Mouse (Mus musculus): Measurements from ENCODE around the gene Pknox2. TPM values are rescaled to one million over a fixed set of nuclear protein-coding genes. Genes with fewer than 3 reads are reported as not detected.
A peak's percentile ranks its signal among the peaks of the same experiment; 100 is the strongest.

The Pknox2 gene
- polyA plus RNA-seq, 1 experiment from 2014 or later = 27.1 TPM

DNA sequence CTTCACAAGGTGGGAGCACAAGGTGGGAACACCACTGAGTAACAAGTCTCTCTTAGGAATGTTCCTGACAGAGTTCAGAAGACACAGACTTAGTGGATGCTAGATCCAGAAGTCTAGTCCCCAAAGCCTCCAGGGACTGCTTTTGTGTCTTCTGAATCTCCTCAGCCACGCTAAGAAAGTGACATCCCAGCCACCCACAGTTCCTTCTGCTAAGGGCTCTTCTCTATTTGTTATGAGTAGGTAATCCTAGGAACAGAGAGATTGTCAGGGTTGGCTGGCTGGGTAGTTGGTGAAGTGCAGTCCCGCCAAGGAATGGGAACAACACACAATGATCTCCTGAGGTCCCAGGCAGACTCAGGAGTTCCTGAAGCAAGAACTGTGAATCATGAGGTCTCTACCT lies 85.6 kb downstream of the Pknox2 start:
- no peak overlapping the region for H3K4me2 ChIP-seq
- no peak overlapping the region for H3K4me3 ChIP-seq (replicated peaks)
- H3K9me3 ChIP-seq = no peaks in the 10 kb centered on the region
- no peak overlapping the region for H3K9ac ChIP-seq
- ATAC-seq (ENCODE audit: low FRiP score) = no peak
- H3K36me3 ChIP-seq (replicated peaks) = no peaks in the 10 kb centered on the region
- H3K27me3 ChIP-seq = no peaks in the 10 kb centered on the region
- H3K27ac ChIP-seq = no peak overlapping the region
- WGBS = 64% methylated on average over 2 of the region's 2 CpGs
- H3K4me1 ChIP-seq = peaks cover 31% of the 10 kb centered on the region

DNA sequence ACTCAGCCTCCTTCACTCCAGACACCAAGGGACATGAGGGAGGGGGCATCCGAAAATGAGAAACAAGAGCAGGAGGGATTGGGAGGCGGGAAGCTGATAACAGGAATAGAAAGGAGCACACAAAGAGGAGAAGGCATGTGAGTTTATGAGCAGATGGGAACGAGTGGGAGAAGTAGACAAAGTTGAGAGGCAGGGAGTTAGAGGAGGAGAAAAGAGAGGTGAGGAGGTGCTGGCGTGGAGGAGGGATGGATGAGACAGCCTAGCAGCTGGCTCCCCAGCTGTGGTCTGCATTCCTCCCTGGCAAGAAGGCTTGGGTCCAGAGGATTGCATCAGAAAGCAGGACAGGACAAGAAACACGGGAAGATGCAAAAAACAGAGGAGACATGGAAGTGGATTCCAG lies 92.5 kb downstream of the Pknox2 start:
- no peaks in the 10 kb centered on the region for H3K27me3 ChIP-seq
- ATAC-seq (ENCODE audit: low FRiP score) = no peak
- peaks cover 47% of the 10 kb centered on the region for H3K4me1 ChIP-seq
- H3K4me2 ChIP-seq = peak overlapping the region; percentile 51
- peak overlapping the region; percentile 76 for H3K27ac ChIP-seq
- no peak overlapping the region; the same call in 1 of the 2 replicates for H3K4me3 ChIP-seq (replicated peaks)
- WGBS = 18% methylated on average over 5 of the region's 5 CpGs
- H3K9ac ChIP-seq = no peak overlapping the region; the same call in 1 of the 2 replicates
- no peaks in the 10 kb centered on the region for H3K9me3 ChIP-seq
- H3K36me3 ChIP-seq (replicated peaks) = no peaks in the 10 kb centered on the region

DNA sequence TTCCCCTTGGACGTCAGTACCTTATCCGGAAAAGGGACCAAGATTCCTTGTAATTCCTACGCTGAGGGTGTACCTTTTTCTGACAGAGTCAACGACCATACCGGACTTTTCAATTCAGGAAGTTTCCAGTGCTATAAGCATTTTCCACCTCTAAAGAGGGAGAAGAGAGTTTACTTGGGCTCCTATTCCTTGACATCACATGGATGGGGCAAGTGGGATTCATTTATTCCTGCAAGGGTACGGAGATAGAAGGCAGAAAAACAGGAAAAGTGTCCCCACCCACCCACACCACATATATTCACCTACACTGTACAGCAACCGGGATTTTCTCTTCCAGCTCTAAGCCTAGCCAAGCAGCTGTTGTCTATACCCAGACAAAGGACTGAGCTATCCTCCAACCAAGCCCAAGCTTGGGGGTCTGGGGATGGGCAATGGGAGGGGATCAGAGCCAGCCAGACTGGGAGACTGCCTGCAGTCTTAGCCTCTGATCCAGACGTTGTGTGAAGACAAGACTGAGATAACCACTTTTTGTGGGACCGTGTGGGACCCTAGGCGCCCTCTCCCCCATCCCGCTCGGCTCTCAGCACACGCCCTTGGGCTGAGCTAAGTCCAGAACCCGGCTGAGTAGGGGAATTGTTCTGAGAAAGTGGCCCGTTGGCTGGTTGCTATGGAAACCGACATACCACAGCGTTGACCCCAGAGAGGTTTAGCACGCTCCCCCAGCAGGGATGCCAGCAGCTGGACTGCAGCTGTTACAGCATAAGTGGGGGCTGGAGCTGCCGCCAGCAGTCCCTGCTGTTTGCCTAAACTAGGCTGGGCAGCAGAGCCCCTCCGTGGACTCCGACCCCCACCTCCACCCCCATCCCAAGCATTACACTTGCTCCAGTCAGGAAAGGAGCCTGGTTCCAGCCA lies 93.3 kb downstream of the Pknox2 start:
- no peaks in the 10 kb centered on the region for H3K36me3 ChIP-seq (replicated peaks)
- ATAC-seq (ENCODE audit: low FRiP score) = peak; percentile 86
- H3K27ac ChIP-seq = peak overlapping the region; percentile 76
- peak overlapping the region; percentile 36 for H3K9ac ChIP-seq
- H3K4me2 ChIP-seq = peak overlapping the region; percentile 51
- H3K27me3 ChIP-seq = no peaks in the 10 kb centered on the region
- WGBS = 14% methylated on average over 20 of the region's 21 CpGs
- no peaks in the 10 kb centered on the region for H3K9me3 ChIP-seq
- H3K4me1 ChIP-seq = peaks cover 51% of the 10 kb centered on the region
- peak overlapping the region; percentile 11; the same call in 1 of the 2 replicates for H3K4me3 ChIP-seq (replicated peaks)

DNA sequence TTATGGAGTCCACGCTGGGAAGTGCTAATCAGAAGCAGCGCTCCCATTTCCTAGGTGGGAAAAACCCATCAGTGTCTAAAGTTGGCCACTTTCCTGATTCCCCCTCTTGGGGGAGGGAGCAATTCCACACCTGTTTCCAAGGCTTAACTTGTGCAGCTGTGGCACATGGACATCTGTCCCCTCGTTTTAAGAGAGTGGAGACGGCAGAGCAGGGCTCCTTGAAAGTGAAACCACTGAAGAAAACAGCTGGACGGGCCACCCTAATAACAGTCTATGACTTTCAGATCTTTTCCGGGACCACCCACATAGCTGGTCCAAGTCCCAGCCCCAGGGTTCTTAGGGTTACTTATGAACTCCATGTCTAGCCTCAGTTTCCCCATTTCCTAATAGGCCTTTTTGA lies 94.2 kb downstream of the Pknox2 start:
- Histone ChIP-seq H3K9ac (0 out of 2 replicates have a peak overlapping the region, but pooled peaks have one; percentile 2), H3K4me2 (no peak overlapping the region), H3K36me3 (replicated peaks) (no peaks in the 10 kb centered on the region), H3K4me1 (peaks cover 46% of the 10 kb centered on the region), H3K9me3 (no peaks in the 10 kb centered on the region), H3K4me3 (replicated peaks) (no peak overlapping the region), H3K27ac (peak overlapping the region; percentile 76; the same call in 1 of the 2 replicates), H3K27me3 (no peaks in the 10 kb centered on the region)
- no peak for ATAC-seq (ENCODE audit: low FRiP score)
- WGBS = 39% methylated on average over 6 of the region's 6 CpGs

DNA sequence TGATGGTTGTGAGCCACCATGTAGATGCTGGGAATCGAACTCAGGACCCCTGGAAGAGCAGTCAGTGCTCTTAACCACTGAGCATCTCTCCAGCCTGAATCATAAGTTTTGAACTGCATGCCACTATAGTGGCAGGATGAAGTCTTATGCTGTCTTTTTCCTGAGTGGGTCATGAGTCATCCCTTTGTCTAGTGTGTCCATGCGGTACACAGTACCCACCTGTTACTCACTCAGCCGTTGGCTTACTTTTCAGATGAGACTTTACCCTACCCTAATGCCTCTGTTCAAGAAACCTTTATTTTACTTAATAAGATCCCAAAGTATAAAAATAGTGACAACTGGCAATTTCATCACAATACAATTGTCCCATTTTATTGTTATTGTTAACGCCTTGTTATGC lies 95.5 kb downstream of the Pknox2 start:
- H3K4me1 ChIP-seq = peaks cover 44% of the 10 kb centered on the region
- no peak overlapping the region for H3K27ac ChIP-seq
- no peak overlapping the region for H3K9ac ChIP-seq
- no peak for ATAC-seq (ENCODE audit: low FRiP score)
- H3K4me3 ChIP-seq (replicated peaks) = no peak overlapping the region
- H3K36me3 ChIP-seq (replicated peaks) = no peaks in the 10 kb centered on the region
- H3K27me3 ChIP-seq = no peaks in the 10 kb centered on the region
- H3K4me2 ChIP-seq = no peak overlapping the region
- no peaks in the 10 kb centered on the region for H3K9me3 ChIP-seq
- WGBS = 95% methylated on average over 4 of the region's 4 CpGs

DNA sequence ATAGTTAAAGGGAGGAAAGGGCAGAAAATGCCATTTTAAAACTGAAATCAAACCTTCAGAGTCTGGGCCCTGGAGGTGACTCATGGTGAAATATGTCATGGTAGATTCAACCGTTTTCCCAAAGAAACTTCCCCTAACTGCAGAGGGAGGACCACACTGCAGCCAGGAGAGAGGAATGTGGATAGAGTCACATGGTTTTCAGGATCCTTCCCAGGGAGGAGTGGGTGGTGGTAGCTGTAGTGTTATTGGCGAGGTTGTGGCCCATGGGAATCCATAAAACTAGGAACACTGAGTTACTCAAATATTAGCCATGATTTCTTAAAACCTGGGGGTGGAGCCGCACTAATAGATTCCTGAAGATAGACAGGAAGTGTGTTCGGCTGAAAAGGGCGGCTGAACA lies 99.7 kb downstream of the Pknox2 start:
- H3K9ac ChIP-seq = no peak overlapping the region
- no peaks in the 10 kb centered on the region for H3K9me3 ChIP-seq
- H3K4me3 ChIP-seq (replicated peaks) = no peak overlapping the region
- no peak overlapping the region for H3K27ac ChIP-seq
- no peak overlapping the region for H3K4me2 ChIP-seq
- ATAC-seq (ENCODE audit: low FRiP score) = no peak
- H3K4me1 ChIP-seq = peaks cover 18% of the 10 kb centered on the region
- WGBS = 83% methylated on average over 5 of the region's 5 CpGs
- H3K36me3 ChIP-seq (replicated peaks) = no peaks in the 10 kb centered on the region
- H3K27me3 ChIP-seq = no peaks in the 10 kb centered on the region

DNA sequence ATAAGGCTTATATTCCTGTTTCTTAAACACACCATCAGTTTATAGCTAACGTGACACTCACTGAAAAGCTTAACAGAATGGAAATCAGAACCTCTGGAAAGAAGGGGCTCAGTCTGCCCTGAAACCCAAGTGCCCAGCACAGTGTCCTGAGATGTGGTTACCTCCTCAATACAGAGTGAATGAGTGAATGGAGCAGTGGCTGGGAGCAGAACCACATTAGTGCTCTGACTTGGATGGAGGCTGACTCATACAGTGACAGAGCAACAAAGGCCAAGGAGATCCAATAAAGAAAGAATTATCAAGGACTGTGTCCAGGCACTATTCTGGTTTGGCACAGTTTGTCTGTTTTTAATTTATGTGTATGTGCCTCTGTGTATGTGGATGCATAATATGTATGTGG lies 101.3 kb downstream of the Pknox2 start:
- WGBS = 81% methylated on average over 1 of the region's 1 CpGs
- Histone ChIP-seq H3K4me2 (no peak overlapping the region), H3K4me1 (peaks cover 16% of the 10 kb centered on the region), H3K9ac (no peak overlapping the region), H3K27ac (no peak overlapping the region), H3K27me3 (no peaks in the 10 kb centered on the region), H3K36me3 (replicated peaks) (no peaks in the 10 kb centered on the region), H3K4me3 (replicated peaks) (no peak overlapping the region), H3K9me3 (no peaks in the 10 kb centered on the region)
- ATAC-seq (ENCODE audit: low FRiP score) = no peak

DNA sequence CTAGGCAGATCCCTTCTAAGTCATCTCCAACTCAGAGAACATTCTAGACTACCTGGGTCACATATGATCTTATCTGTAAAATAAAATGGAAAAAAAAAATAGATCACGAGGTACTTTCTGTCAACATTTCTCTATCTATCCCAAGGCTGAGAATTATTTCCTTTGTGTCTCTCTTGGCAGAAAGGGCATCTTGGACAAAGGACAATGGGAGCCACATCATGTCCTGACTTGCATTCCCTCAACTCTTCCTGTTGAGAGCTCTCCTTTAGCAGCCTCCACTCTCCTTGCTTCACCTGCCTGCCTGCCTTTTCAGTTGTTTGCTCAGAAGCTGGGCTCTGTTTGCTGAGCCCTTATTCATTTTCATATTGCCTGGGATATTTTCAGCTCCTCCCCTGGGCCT lies 103.0 kb downstream of the Pknox2 start:
- Histone ChIP-seq H3K4me1 (peaks cover 18% of the 10 kb centered on the region), H3K9ac (no peak overlapping the region), H3K4me3 (replicated peaks) (no peak overlapping the region), H3K27ac (no peak overlapping the region), H3K4me2 (no peak overlapping the region), H3K9me3 (no peaks in the 10 kb centered on the region), H3K27me3 (no peaks in the 10 kb centered on the region), H3K36me3 (replicated peaks) (no peaks in the 10 kb centered on the region)
- 100% methylated on average over 1 of the region's 1 CpGs for WGBS
- ATAC-seq (ENCODE audit: low FRiP score) = no peak

DNA sequence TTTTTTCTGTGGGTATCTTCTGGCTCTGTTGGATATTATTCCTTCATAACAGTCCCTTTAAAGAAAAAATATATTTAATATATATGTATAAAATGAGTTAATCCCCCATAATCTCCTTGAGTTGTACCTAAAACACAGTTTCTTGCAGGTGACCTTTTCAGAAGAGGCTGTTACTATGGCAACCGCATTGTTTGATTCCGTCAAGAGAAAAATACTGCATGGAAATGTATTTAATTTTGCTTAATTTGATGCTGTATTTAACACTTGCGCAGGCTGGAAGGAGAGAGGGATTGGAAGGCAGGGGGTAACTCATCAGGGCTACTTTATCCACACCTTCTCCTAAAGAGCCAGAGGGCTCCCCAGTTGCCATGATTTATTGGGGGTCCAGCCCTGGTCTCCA lies 108.3 kb downstream of the Pknox2 start:
- H3K36me3 ChIP-seq (replicated peaks) = 0 out of 2 replicates have a peak, but pooled peaks cover 5% of the 10 kb centered on the region
- H3K4me1 ChIP-seq = peaks cover 17% of the 10 kb centered on the region
- no peak overlapping the region for H3K9ac ChIP-seq
- no peak for ATAC-seq (ENCODE audit: low FRiP score)
- no peak overlapping the region for H3K4me2 ChIP-seq
- H3K27ac ChIP-seq = 0 out of 2 replicates have a peak overlapping the region, but pooled peaks have one; percentile 42
- 0 out of 2 replicates have a peak, but pooled peaks cover 3% of the 10 kb centered on the region for H3K9me3 ChIP-seq
- H3K27me3 ChIP-seq = no peaks in the 10 kb centered on the region
- 58% methylated on average over 3 of the region's 3 CpGs for WGBS
- no peak overlapping the region for H3K4me3 ChIP-seq (replicated peaks)

DNA sequence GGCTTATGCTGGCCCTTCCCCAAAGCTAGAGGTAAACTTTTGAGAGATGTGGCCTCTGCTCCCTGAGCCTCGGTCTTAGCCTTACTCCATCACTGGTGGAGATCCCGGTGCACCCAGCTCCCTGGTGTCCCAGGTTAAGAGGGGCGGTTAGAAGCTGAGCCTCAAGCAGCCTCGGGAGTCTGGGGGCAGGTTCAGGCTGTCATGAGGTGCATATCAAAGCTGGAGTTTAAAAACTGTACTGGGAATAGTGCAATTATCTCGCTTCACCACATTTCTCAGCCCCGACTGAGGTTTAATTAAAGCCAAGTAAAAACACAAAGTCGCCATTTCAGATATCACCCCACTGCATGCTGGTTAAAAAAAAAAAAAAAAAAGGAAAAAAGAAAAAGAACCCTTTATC lies 108.8 kb downstream of the Pknox2 start:
- Histone ChIP-seq H3K4me1 (peaks cover 17% of the 10 kb centered on the region), H3K4me2 (no peak overlapping the region), H3K27me3 (no peaks in the 10 kb centered on the region), H3K36me3 (replicated peaks) (0 out of 2 replicates have a peak, but pooled peaks cover 5% of the 10 kb centered on the region), H3K9me3 (0 out of 2 replicates have a peak, but pooled peaks cover 3% of the 10 kb centered on the region), H3K4me3 (replicated peaks) (no peak overlapping the region), H3K9ac (no peak overlapping the region), H3K27ac (peak overlapping the region; percentile 42; the same call in 1 of the 2 replicates)
- 41% methylated on average over 7 of the region's 7 CpGs for WGBS
- ATAC-seq (ENCODE audit: low FRiP score) = peak; percentile 55; the same call in 1 of the 2 replicates

DNA sequence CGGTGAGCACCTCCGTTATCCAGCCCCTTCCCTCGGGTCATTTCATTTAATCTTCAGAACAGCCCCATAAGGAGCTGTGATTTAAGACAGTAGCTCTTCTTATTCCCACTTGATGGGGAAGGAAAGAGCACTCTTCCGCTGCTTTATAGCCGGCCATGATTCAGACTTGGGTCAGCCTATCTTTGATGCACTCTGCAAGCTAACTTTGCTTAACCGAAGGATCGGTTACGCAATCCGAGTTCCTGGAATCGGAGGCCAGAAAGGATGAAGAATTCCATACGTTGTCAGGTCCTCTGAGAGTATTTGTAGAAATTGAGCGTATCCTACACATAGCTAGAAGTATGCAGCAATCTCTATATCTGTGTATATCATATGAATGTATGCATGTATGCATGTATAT lies 109.8 kb downstream of the Pknox2 start:
- H3K4me3 ChIP-seq (replicated peaks) = no peak overlapping the region
- H3K9ac ChIP-seq = no peak overlapping the region
- H3K27ac ChIP-seq = no peak overlapping the region
- no peaks in the 10 kb centered on the region for H3K27me3 ChIP-seq
- H3K4me1 ChIP-seq = peaks cover 17% of the 10 kb centered on the region
- 0 out of 2 replicates have a peak, but pooled peaks cover 3% of the 10 kb centered on the region for H3K9me3 ChIP-seq
- WGBS = 87% methylated on average over 12 of the region's 12 CpGs
- 0 out of 2 replicates have a peak, but pooled peaks cover 5% of the 10 kb centered on the region for H3K36me3 ChIP-seq (replicated peaks)
- ATAC-seq (ENCODE audit: low FRiP score) = no peak
- no peak overlapping the region for H3K4me2 ChIP-seq

DNA sequence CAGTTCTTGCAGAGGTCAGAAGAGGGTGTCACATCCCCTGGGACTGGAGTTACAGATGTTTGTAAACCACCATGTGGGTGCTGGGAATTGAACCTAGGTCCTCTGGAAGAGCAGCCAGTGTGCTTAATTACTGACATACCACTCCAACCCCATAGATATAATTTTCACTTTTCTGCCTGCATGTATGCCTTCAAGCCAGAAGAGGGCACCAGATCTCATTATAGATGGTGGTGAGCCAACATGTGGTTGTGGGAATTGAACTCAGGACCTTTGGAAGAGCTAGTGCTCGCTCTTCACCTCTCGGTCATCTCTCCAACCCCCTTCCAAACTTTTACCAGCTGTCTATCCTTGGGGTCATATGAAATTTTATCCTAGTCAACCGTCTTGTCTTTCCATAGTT lies 112.0 kb downstream of the Pknox2 start:
- H3K27me3 ChIP-seq = no peaks in the 10 kb centered on the region
- no peak overlapping the region for H3K4me2 ChIP-seq
- no peak for ATAC-seq (ENCODE audit: low FRiP score)
- no peak overlapping the region for H3K4me3 ChIP-seq (replicated peaks)
- 0 out of 2 replicates have a peak, but pooled peaks cover 5% of the 10 kb centered on the region for H3K36me3 ChIP-seq (replicated peaks)
- H3K4me1 ChIP-seq = peaks cover 31% of the 10 kb centered on the region
- WGBS = 90% methylated on average over 3 of the region's 3 CpGs
- H3K27ac ChIP-seq = no peak overlapping the region
- H3K9ac ChIP-seq = no peak overlapping the region
- H3K9me3 ChIP-seq = 0 out of 2 replicates have a peak, but pooled peaks cover 3% of the 10 kb centered on the region
